Mouse (Mus musculus) liver, embryonic 14.5 days (tissue): ENCODE data around the gene 4930539E08Rik.

ENCODE experiments used
- CTCF ChIP-seq: IDR thresholded peaks from 2 replicates; pipeline ENCODE4 v1.5.1; 2016; ENCODE audit warnings: antibody characterized with exemption, low read depth, control low read depth
- EP300 ChIP-seq: IDR thresholded peaks from 2 replicates; pipeline ENCODE4 v1.6.1; 2016; ENCODE audit warnings: antibody characterized with exemption, low read depth

DNA sequence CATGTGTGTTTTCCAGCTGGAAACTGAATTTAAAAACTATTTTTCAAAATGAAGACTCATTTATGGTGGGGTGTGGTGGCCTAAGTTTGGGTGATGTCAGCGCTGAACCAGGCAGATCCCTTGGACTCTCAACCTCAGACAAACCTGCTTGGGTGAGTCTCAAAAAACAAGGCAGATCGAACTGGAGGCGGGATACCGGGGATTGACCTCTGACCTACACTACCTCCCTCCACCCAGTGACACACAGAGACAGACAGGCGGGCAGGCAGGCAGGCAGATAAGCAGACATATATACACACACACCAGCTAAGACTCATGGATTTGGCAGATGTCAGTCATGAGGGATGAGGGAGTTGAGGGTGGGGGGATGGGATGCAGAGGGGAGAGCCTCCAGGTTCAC lies 16.9 kb downstream of the 4930539E08Rik start:
- no peak for TF ChIP-seq CTCF
- TF ChIP-seq EP300: no peak
